Mouse (Mus musculus): ENCODE data around the gene Grasp.

Gene Grasp

GRCm38 (mm10) chr15:101274380-101274779 lies 50.4 kb downstream of the Grasp start:
- 50% methylated on average over 6 of the region's 6 CpGs for WGBS

DNA sequence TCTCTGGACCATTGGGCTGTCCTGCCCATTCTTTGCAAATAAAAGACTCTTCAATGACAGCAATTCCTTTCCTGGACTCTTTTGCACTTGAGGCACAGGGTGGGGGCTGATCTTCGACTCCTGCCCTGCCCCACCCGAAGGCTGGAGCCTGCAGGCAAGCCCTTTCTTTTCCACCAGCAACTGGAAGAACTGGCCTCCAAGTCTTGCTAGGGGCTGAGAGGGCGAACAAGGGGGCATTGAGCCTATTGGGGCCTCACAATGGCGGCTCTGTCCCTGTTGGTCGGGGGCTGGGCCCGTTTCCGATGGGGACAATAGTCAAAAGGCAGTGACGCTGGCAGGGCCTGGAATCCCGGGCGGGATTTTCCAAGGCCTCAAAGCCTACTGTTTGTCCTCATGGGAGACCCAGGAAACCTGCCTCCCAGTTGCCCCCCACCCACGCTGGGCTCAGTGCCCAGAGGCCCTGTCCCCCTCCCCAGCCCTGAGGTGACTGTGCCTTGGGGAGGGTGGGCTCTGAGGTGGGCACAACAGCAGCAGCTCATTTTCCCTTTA lies 53.4 kb downstream of the Grasp start:
- 51% methylated on average over 11 of the region's 11 CpGs for WGBS

DNA sequence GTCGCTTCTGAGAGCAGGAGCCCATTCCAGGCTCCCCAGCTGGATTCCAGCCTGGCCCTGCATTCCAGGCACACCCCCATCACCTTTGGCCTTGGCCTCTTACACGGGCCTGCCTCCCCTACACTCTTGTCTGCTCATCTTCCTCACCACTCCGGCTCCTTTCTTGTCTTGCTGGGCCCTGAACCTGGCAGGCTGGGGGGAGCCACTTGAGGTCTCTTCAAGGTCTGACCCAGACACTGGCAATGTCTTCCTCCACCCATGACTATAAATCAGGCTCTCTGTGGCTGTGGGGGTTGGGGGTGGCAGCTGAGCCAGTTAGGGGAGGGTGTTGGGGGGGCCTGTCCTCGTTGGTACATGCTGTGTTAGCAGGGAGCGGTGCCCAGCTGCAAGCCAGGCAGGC lies 54.6 kb downstream of the Grasp start:
- WGBS: 71% methylated on average over 5 of the region's 5 CpGs

DNA sequence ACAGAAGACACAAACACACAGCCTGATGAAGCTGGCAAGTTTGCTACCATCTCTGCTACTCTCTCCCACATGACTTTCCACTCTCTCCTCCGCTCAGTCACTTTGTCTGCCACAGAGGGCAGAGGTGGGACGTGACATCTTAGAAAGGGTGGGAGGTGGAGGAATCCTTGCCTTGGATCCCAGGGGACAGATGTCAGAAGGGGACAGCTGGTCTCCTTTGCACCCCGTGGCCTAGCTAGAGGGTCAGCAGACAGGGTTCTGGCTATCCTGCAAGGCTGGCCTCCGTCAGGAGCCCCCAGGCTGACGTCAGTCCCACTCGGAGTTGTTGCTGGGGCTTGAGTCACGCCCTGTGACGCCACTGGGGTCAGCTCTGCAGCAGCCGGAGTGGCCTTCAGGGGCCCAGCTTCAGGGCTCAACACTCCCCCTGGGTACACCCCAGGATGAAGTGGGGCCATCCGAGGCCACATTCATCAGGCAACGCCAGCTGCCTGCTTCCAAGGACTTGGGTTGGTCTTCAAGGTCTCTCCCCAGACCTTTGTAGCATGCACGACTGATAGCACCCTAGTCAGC lies 55.5 kb downstream of the Grasp start:
- 79% methylated on average over 12 of the region's 12 CpGs for WGBS

All from cerebral cortex, adult 2 months (tissue).